Comparison of ENCODE assay signal across 41 mouse cellular contexts in genomic region chr2:122601354-122601753, GRCm38 (mm10). TPM values are rescaled to one million over a fixed set of nuclear protein-coding genes. Genes with fewer than 3 reads are reported as not detected.
"Had no signal": no experiment of that assay in that cellular context is flagged by ENCODE, and none has a peak within 500 bp of the region (broad histone marks: within the 10 kb centered on the region; RNA-seq: fewer than 3 reads in every experiment).

No protein-coding gene starts in this region.

- H3K27ac ChIP-seq: heart, embryonic 10.5 days; heart, embryonic 13.5 days; heart, embryonic 15.5 days; hindbrain, embryonic 10.5 days; hindbrain, embryonic 12.5 days; hindbrain, embryonic 13.5 days; hindbrain, embryonic 14.5 days; hindbrain, embryonic 15.5 days; hindbrain, postnatal 0 days; intestine, embryonic 15.5 days; kidney, embryonic 15.5 days; kidney, postnatal 0 days; layer of hippocampus, adult 2 months had no signal

- H3K36me3 ChIP-seq: heart, embryonic 12.5 days; heart, embryonic 15.5 days; hindbrain, embryonic 10.5 days; hindbrain, embryonic 12.5 days; hindbrain, embryonic 13.5 days; intestine, embryonic 15.5 days; kidney, embryonic 15.5 days had no signal

- H3K27me3 ChIP-seq: heart, embryonic 12.5 days; heart, embryonic 13.5 days; heart, embryonic 15.5 days; hindbrain, embryonic 12.5 days; hindbrain, embryonic 13.5 days; hindbrain, embryonic 15.5 days; intestine, embryonic 15.5 days; kidney, embryonic 15.5 days had no signal

- H3K4me2 ChIP-seq: heart, embryonic 11.5 days; heart, embryonic 12.5 days; heart, embryonic 13.5 days; heart, embryonic 15.5 days; hindbrain, embryonic 12.5 days; hindbrain, embryonic 13.5 days; hindbrain, embryonic 14.5 days; hindbrain, embryonic 15.5 days; intestine, embryonic 15.5 days; kidney, embryonic 15.5 days had no signal

- ATAC-seq: hindbrain, embryonic 16.5 days; hindbrain, postnatal 0 days; intestine, embryonic 15.5 days; intestine, embryonic 16.5 days; intestine, postnatal 0 days had no signal

- H3K4me3 ChIP-seq: heart, embryonic 10.5 days; heart, embryonic 12.5 days; heart, embryonic 13.5 days; heart, embryonic 15.5 days; hindbrain, embryonic 10.5 days; hindbrain, embryonic 12.5 days; hindbrain, embryonic 13.5 days; hindbrain, embryonic 15.5 days; intestine, embryonic 15.5 days; kidney, embryonic 15.5 days; layer of hippocampus, adult 2 months had no signal

- DNase-seq: heart, postnatal 10 days; heart, postnatal 14 days; heart, postnatal 36 days; heart, postnatal 4 days; kidney, adult 11 months; kidney, adult 18-20 months; kidney, adult 2 months; kidney, adult 8-10 months; kidney, adult 9 months; kidney, postnatal 10 days; kidney, postnatal 14 days; kidney, postnatal 25 days; kidney, postnatal 36 days; kidney, postnatal 4 days; layer of hippocampus, adult 9-11 months; layer of hippocampus, postnatal 36 days had no signal

RNA-seq across cellular contexts. Expression of gene AA467197, which starts 35.4 kb away (rescaled TPM):
- total RNA-seq: heart, postnatal 25 days; hindbrain, postnatal 0 days; layer of hippocampus, postnatal 14 days; left cerebral cortex, adult 18-20 months had no signal
- polyA plus RNA-seq: heart, embryonic 10.5 days; heart, embryonic 12.5 days; heart, embryonic 14.5 days; hindbrain, embryonic 11.5 days; hindbrain, embryonic 13.5 days; kidney, embryonic 14.5 days; kidney, embryonic 16.5 days had no signal
